Mouse (Mus musculus) hindbrain, embryonic 16.5 days (tissue): ENCODE results near the gene Cbx4. TPM values are rescaled to one million over a fixed set of nuclear protein-coding genes. Genes with fewer than 3 reads are reported as not detected.
A peak's percentile ranks its signal among the peaks of the same experiment; 100 is the strongest.

Experiments used
- ATAC-seq: fragments of 200-750 bp; cut with Nextera tagmentation; 2 replicates; pipeline ENCODE4 v1.8.0; 2017; ENCODE audit warnings: moderate TSS enrichment, moderate library complexity
- H3K27ac ChIP-seq: fragments of 300-500 bp; sonication (generic); 2 replicates; pipeline ENCODE4 v1.5.1; 2014; ENCODE audit warnings: low read depth, mild to moderate bottlenecking, control low read depth, low read length, moderate library complexity
- H3K27me3 ChIP-seq: fragments of 300-500 bp; sonication (generic); replicated peaks from 2 replicates; pipeline ENCODE4 v1.6.1; 2014; ENCODE audit warnings: low read length; ENCODE audit not compliant: control insufficient read depth, insufficient read depth
- H3K36me3 ChIP-seq: fragments of 300-500 bp; sonication (generic); 2 replicates; pipeline ENCODE4 v1.6.1; 2014; ENCODE audit warnings: mild to moderate bottlenecking, low read length, moderate library complexity, mixed read lengths; ENCODE audit not compliant: control insufficient read depth, insufficient read depth
- H3K4me1 ChIP-seq: fragments of 300-500 bp; sonication (generic); 2 replicates; pipeline ENCODE4 v1.6.1; 2014; ENCODE audit warnings: low read depth, low read length; ENCODE audit not compliant: control insufficient read depth, insufficient read depth
- H3K4me2 ChIP-seq: fragments of 300-500 bp; sonication (generic); 2 replicates; pipeline ENCODE4 v1.6.1; 2014; ENCODE audit warnings: mild to moderate bottlenecking, low read length, control low read depth, moderate library complexity
- H3K4me3 ChIP-seq: fragments of 300-500 bp; sonication (generic); 2 replicates; pipeline ENCODE4 v1.5.1; 2014; ENCODE audit warnings: mild to moderate bottlenecking, low read length, control low read depth, moderate library complexity
- H3K9ac ChIP-seq: fragments of 300-500 bp; sonication (generic); 2 replicates; pipeline ENCODE4 v1.6.1; 2014; ENCODE audit warnings: low read depth, mild to moderate bottlenecking, control low read depth, low read length, moderate library complexity
- H3K9me3 ChIP-seq: fragments of 300-500 bp; sonication (generic); 2 replicates; pipeline ENCODE4 v1.6.1; 2014; ENCODE audit warnings: mild to moderate bottlenecking, low read length, moderate library complexity; ENCODE audit not compliant: control insufficient read depth
- WGBS: fragments of 180-500 bp; shearing (Covaris S2); extraction: QIAGEN DNeasy Blood & Tissue Kit; methylation state at CpG from one replicate; pipeline ENCODE4 v1.1.7; 2014; 5-methylcytosine and 5-hydroxymethylcytosine counted together
- polyA plus RNA-seq: library from polyadenylated mRNA; unstranded; fragments of >200 nt; fragmentation: Nextera tagmentation; extraction: Ambion mirVana; gene quantifications from 2 replicates; pipeline ENCODE4 v1.2.1, GENCODE M21; 2015

The Cbx4 gene
- polyA plus RNA-seq, 1 experiment from 2014 or later: 23.4 TPM

- peak; percentile 95 for ATAC-seq
- WGBS: under 1% methylated on average over 53 of the region's 63 CpGs
- Histone ChIP-seq H3K4me1 (peaks cover 39% of the 10 kb centered on the region), H3K36me3 (no peaks in the 10 kb centered on the region), H3K27ac (peak within 1 kb of the TSS; percentile 94), H3K4me3 (peak within 1 kb of the TSS; percentile 77), H3K27me3 (peaks cover 49% of the 10 kb centered on the region), H3K9me3 (no peaks in the 10 kb centered on the region), H3K4me2 (peak within 1 kb of the TSS; percentile 98), H3K9ac (peak within 1 kb of the TSS; percentile 91)
Observed at GRCm38 (mm10) chr11:119040600-119041324, 45.3 kb downstream of the Cbx4 start, which contains the start of gene Cbx8. TSS of gene Cbx8 (minus strand) at chr11:119040969.

GRCm38 (mm10) chr11:119039732-119040512, 46.1 kb downstream of the Cbx4 start:
- Histone ChIP-seq H3K9me3 (no peaks in the 10 kb centered on the region), H3K27ac (peak overlapping the region; percentile 94), H3K4me1 (peaks cover 42% of the 10 kb centered on the region), H3K27me3 (peaks cover 49% of the 10 kb centered on the region), H3K9ac (peak overlapping the region; percentile 91), H3K36me3 (no peaks in the 10 kb centered on the region), H3K4me3 (peak overlapping the region; percentile 77), H3K4me2 (peak overlapping the region; percentile 74)
- WGBS: 6% methylated on average over 21 of the region's 21 CpGs
- ATAC-seq: no peak

GRCm38 (mm10) chr11:119038744-119039484, 47.1 kb downstream of the Cbx4 start:
- WGBS: 35% methylated on average over 22 of the region's 22 CpGs
- Histone ChIP-seq H3K36me3 (no peaks in the 10 kb centered on the region), H3K4me2 (no peak overlapping the region; the same call in 1 of the 2 replicates), H3K4me3 (no peak overlapping the region), H3K9me3 (no peaks in the 10 kb centered on the region), H3K27ac (no peak overlapping the region), H3K9ac (no peak overlapping the region), H3K4me1 (peaks cover 43% of the 10 kb centered on the region), H3K27me3 (peaks cover 39% of the 10 kb centered on the region)
- no peak for ATAC-seq

- H3K4me1 ChIP-seq: peaks cover 43% of the 10 kb centered on the region
- no peak for ATAC-seq
- H3K9ac ChIP-seq: 0 out of 2 replicates have a peak overlapping the region, but pooled peaks have one; percentile 18
- H3K4me3 ChIP-seq: peak overlapping the region; percentile 43
- no peaks in the 10 kb centered on the region for H3K9me3 ChIP-seq
- peak overlapping the region; percentile 69 for H3K4me2 ChIP-seq
- no peak overlapping the region for H3K27ac ChIP-seq
- peaks cover 36% of the 10 kb centered on the region for H3K27me3 ChIP-seq
- H3K36me3 ChIP-seq: no peaks in the 10 kb centered on the region
- 22% methylated on average over 18 of the region's 18 CpGs for WGBS
Observed at GRCm38 (mm10) chr11:119037780-119038401, 48.1 kb downstream of the Cbx4 start.

GRCm38 (mm10) chr11:119036934-119037779, 48.9 kb downstream of the Cbx4 start:
- H3K27me3 ChIP-seq: peaks cover 36% of the 10 kb centered on the region
- no peaks in the 10 kb centered on the region for H3K36me3 ChIP-seq
- peak overlapping the region; percentile 69 for H3K4me2 ChIP-seq
- H3K27ac ChIP-seq: no peak overlapping the region
- H3K9ac ChIP-seq: peak overlapping the region; percentile 53
- peaks cover 43% of the 10 kb centered on the region for H3K4me1 ChIP-seq
- no peak for ATAC-seq
- no peaks in the 10 kb centered on the region for H3K9me3 ChIP-seq
- WGBS: 9% methylated on average over 57 of the region's 57 CpGs
- H3K4me3 ChIP-seq: peak overlapping the region; percentile 43

DNA sequence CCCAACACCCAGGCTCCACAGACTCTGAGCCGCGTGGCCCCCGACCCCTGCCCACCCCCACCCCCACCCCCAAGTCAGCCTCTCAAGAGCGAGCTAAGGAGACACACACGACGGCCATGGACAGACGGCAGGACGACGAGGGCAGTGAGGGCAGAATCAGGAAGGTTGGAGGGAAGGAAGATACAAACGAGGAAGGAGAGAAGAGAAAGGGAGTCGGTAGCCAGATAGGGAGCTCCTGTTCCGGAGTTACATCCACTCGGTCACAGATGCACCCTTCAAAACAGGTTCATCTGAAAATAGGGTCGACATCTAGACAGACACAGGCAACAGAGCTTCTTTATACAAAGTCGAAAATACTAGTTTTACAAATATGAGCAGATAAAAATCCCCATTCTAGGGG, 49.6 kb downstream of the Cbx4 start:
- no peak overlapping the region for H3K9ac ChIP-seq
- H3K4me3 ChIP-seq: no peak overlapping the region
- ATAC-seq: no peak
- H3K9me3 ChIP-seq: no peaks in the 10 kb centered on the region
- WGBS: 8% methylated on average over 15 of the region's 15 CpGs
- no peaks in the 10 kb centered on the region for H3K36me3 ChIP-seq
- H3K27ac ChIP-seq: no peak overlapping the region
- peaks cover 37% of the 10 kb centered on the region for H3K4me1 ChIP-seq
- no peak overlapping the region for H3K4me2 ChIP-seq
- peaks cover 36% of the 10 kb centered on the region for H3K27me3 ChIP-seq

GRCm38 (mm10) chr11:119035686-119036165, 50.3 kb downstream of the Cbx4 start:
- Histone ChIP-seq H3K36me3 (peaks cover under 1% of the 10 kb centered on the region; the same call in 1 of the 2 replicates), H3K27ac (no peak overlapping the region), H3K9me3 (no peaks in the 10 kb centered on the region), H3K4me2 (0 out of 2 replicates have a peak overlapping the region, but pooled peaks have one; percentile 16), H3K27me3 (peaks cover 36% of the 10 kb centered on the region), H3K9ac (no peak overlapping the region), H3K4me3 (peak overlapping the region; percentile 9; the same call in 1 of the 2 replicates), H3K4me1 (peaks cover 36% of the 10 kb centered on the region)
- WGBS: 8% methylated on average over 21 of the region's 21 CpGs
- no peak for ATAC-seq
